Mouse (Mus musculus) kidney, embryonic 16.5 days (tissue): ENCODE measurements around the gene Tbl3. TPM values are rescaled to one million over a fixed set of nuclear protein-coding genes. Genes with fewer than 3 reads are reported as not detected.

Experiments used
- ATAC-seq: fragments of 200-750 bp; cut with Nextera tagmentation; 2 replicates; pipeline ENCODE4 v1.8.0; 2017; ENCODE audit warnings: moderate TSS enrichment; ENCODE audit not compliant: low FRiP score, low TSS enrichment
- H3K27ac ChIP-seq: fragments of 300-500 bp; sonication (generic); 2 replicates; pipeline ENCODE4 v1.5.1; 2014; ENCODE audit warnings: low read length
- H3K27me3 ChIP-seq: fragments of 300-500 bp; sonication (generic); 2 replicates; pipeline ENCODE4 v1.6.1; 2014; ENCODE audit warnings: low read length, control low read depth, mixed read lengths; ENCODE audit not compliant: insufficient read depth
- H3K36me3 ChIP-seq: fragments of 300-500 bp; sonication (generic); 2 replicates; pipeline ENCODE4 v1.6.1; 2014; ENCODE audit warnings: low read length, control low read depth, mixed read lengths; ENCODE audit not compliant: insufficient read depth
- H3K4me1 ChIP-seq: fragments of 300-500 bp; sonication (generic); 2 replicates; pipeline ENCODE4 v1.6.1; 2014; ENCODE audit warnings: low read length, control low read depth, mixed read lengths; ENCODE audit not compliant: insufficient read depth
- H3K4me2 ChIP-seq: fragments of 300-500 bp; sonication (generic); replicated peaks from 2 replicates; pipeline ENCODE4 v1.6.1; 2014; ENCODE audit warnings: low read depth, low read length
- H3K4me3 ChIP-seq: fragments of 300-500 bp; sonication (generic); 2 replicates; pipeline ENCODE4 v1.5.1; 2014; ENCODE audit warnings: mild to moderate bottlenecking, low read length
- H3K9ac ChIP-seq: fragments of 300-500 bp; sonication (generic); replicated peaks from 2 replicates; pipeline ENCODE4 v1.6.1; 2014; ENCODE audit warnings: low read length
- H3K9me3 ChIP-seq: fragments of 300-500 bp; sonication (generic); 2 replicates; pipeline ENCODE4 v1.6.1; 2016; ENCODE audit warnings: low read length, control low read depth
- WGBS: fragments of 180-500 bp; shearing (Covaris S2); extraction: QIAGEN DNeasy Blood & Tissue Kit; methylation state at CpG from one replicate; pipeline ENCODE4 v1.1.7; 2014; 5-methylcytosine and 5-hydroxymethylcytosine counted together
- polyA plus RNA-seq: library from polyadenylated mRNA; unstranded; fragments of >200 nt; fragmentation: Nextera tagmentation; extraction: Ambion mirVana; gene quantifications from 2 replicates; pipeline ENCODE4 v1.2.1, GENCODE M21; 2015

Tbl3 gene
- polyA plus RNA-seq, 1 experiment from 2014 or later: 107 TPM

DNA sequence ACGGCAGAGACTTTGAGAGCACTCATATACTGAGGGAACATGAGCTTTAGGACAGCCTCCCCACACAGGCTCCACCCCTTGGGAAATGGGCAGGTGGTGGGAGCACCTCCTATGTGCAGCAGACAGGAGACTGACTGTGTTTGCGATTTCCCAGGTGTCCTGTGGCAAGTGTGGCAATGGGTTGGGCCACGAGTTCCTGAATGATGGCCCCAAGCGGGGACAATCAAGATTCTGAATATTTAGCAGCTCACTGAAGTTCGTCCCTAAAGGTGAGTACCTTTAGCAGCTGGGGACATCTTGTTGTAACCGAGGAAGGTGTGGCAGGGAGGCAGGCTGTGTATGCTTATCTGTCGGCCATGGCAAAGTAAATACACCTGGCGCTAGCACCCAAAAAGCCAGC, 32.5 kb upstream of the Tbl3 start:
- Histone ChIP-seq H3K36me3 (0 out of 2 replicates have a peak, but pooled peaks cover 3% of the 10 kb centered on the region), H3K9ac (no peak overlapping the region), H3K27ac (no peak overlapping the region), H3K4me3 (no peak overlapping the region), H3K4me2 (no peak overlapping the region), H3K9me3 (no peaks in the 10 kb centered on the region), H3K27me3 (no peaks in the 10 kb centered on the region), H3K4me1 (peaks cover 20% of the 10 kb centered on the region)
- 86% methylated on average over 8 of the region's 8 CpGs for WGBS
- no peak for ATAC-seq

DNA sequence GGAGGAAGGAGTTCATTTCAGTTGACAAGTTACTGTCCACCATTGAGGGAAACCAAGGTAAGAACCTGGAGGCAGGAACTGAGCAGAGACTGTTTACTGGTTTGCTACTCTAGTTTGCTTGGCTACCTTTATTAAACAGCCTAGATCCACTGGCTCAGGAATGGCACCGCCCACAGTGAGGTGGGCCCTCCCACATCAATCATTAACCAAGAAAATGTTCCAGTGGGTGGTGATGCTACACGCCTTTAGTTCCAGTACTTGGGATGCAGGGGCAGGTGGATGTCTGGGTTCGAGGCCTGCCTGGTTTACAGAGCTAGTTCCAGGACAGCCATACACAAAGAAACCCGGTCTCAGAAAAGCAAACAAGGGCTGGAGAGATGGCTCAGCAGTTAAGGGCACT, 30.8 kb upstream of the Tbl3 start:
- ATAC-seq: no peak

DNA sequence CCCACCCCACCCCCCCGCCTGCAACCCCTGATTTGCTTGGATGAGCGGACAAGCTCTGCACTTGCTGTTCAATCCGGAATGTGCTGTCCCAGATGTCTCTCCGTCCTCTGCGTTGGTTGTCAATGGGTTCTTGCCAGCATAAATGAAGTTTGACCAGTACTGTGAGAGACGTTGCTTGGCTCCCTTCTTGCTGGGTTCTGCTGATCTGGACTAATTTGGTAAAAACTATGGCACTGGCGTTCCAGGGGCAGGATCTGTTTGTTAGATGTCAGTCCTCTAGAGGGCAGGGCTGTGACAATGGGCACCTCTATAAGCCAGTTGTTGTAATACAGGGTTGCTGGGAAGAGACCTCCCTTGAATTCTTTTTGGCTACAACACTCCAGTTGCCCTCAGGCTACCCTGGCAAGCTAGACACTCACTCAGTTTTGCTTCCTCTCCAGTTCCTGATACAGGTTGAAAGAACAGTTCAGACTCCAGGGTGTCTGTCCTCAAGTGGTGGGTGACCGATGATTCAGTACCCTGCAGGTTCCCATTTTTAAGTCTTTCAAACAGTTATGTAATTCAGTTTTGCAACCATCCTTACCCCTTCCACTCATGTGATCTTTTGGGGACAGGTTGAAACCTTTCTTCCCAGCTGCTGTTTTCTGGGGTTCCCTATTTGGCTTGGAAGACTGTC, 29.8 kb upstream of the Tbl3 start:
- H3K27me3 ChIP-seq: no peaks in the 10 kb centered on the region
- H3K36me3 ChIP-seq: 0 out of 2 replicates have a peak, but pooled peaks cover 3% of the 10 kb centered on the region
- WGBS: 23% methylated on average over 8 of the region's 8 CpGs
- H3K4me2 ChIP-seq: peak overlapping the region; percentile 90
- peak overlapping the region; percentile 89 for H3K9ac ChIP-seq
- H3K27ac ChIP-seq: no peak overlapping the region; the same call in 1 of the 2 replicates
- H3K9me3 ChIP-seq: no peaks in the 10 kb centered on the region
- H3K4me1 ChIP-seq: peaks cover 20% of the 10 kb centered on the region
- H3K4me3 ChIP-seq: peak overlapping the region; percentile 71
- ATAC-seq: no peak

More for the DNA sequence above, 30.8 kb upstream of the Tbl3 start:
- Histone ChIP-seq H3K27me3 (no peaks in the 10 kb centered on the region), H3K4me1 (peaks cover 20% of the 10 kb centered on the region), H3K4me3 (no peak overlapping the region), H3K9ac (no peak overlapping the region), H3K27ac (no peak overlapping the region), H3K9me3 (no peaks in the 10 kb centered on the region), H3K4me2 (no peak overlapping the region), H3K36me3 (0 out of 2 replicates have a peak, but pooled peaks cover 3% of the 10 kb centered on the region)
- 74% methylated on average over 4 of the region's 4 CpGs for WGBS

DNA sequence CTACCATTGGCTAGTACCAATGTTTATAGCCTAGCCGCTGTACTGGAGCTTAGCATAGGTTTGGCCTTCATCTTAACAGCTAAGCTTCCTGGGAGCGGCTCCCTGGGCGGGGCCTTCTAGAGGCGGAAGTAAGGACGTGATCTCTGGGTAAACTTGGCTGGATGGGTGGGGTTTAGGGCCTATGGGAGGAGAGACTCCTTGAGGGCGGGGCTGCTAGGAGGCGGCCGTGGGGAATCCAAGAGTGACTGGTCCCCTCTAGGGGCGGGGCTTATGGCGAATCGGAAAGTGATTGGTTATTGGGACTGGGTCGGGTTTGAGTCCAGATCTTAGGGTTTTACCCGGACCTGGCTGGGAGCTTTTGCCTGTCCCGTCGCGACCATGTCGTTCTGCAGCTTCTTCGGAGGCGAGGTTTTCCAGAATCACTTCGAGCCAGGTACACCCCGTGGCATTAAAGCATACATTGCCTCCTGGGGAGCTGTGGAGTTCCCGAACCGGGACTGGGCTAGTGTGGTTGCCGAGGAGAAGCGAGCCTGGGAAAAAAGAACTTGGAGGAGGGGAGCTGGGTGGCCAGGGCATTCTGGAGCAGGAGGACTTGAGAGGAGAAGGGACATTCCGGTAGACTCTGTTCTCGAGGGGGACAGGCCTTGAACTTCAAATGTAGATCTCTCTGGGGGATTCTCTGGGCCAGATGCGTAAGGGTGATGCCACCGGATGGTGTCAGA, 29.0 kb upstream of the Tbl3 start, which contains the start of gene Msrb1:
Gene Msrb1, plus strand, starts transcription at position 313 of the 722 bp plus-strand sequence.
- 0 out of 2 replicates have a peak, but pooled peaks cover 3% of the 10 kb centered on the region for H3K36me3 ChIP-seq
- peak within 1 kb of the TSS; percentile 90 for H3K4me2 ChIP-seq
- H3K9ac ChIP-seq: peak within 1 kb of the TSS; percentile 89
- H3K9me3 ChIP-seq: no peaks in the 10 kb centered on the region
- WGBS: under 1% methylated on average over 29 of the region's 29 CpGs
- peak within 1 kb of the TSS; percentile 87 for H3K27ac ChIP-seq
- peak within 1 kb of the TSS; percentile 71 for H3K4me3 ChIP-seq
- peaks cover 20% of the 10 kb centered on the region for H3K4me1 ChIP-seq
- ATAC-seq: peak; percentile 96
- H3K27me3 ChIP-seq: no peaks in the 10 kb centered on the region

DNA sequence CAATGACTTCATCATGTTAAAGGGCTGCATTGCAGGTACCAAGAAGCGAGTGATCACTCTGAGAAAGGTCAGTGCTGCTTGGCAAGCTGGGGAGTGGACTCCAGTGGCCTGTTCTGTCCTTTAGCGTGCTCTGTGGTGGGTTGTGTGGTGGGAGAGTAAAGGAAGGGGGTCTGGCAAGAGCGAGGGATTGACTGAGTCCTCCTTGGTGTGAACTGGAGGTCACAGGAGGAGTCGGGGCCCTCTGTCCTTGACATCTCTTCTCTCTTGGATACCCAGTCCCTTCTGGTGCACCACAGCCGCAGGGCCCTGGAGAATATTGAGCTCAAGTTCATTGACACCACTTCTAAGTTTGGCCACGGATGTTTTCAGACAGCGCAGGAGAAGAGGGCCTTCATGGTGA, 28.0 kb upstream of the Tbl3 start:
- no peaks in the 10 kb centered on the region for H3K27me3 ChIP-seq
- H3K4me3 ChIP-seq: no peak overlapping the region
- H3K9ac ChIP-seq: no peak overlapping the region
- ATAC-seq: no peak
- H3K4me2 ChIP-seq: peak overlapping the region; percentile 90
- 90% methylated on average over 7 of the region's 7 CpGs for WGBS
- no peak overlapping the region for H3K27ac ChIP-seq
- H3K36me3 ChIP-seq: 0 out of 2 replicates have a peak, but pooled peaks cover 3% of the 10 kb centered on the region
- H3K4me1 ChIP-seq: peaks cover 20% of the 10 kb centered on the region
- H3K9me3 ChIP-seq: no peaks in the 10 kb centered on the region

DNA sequence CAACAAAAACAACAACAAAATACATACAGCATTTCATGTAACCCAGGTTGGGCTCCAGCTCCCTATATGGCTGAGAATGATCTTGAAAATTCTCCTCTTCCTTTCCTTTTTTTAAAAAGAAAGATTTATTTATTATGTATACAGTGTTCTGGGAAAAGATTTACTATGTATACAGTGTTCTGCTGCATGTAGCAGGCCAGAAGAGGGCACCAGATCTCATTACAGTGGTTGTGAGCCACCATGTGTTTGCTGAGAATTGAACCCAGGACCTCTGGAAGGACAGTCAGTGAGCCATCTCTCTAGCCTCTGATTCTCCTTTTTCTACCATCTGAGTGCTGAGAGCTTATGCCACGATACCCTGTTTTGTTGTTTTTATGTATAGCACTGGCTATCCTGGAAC, 27.1 kb upstream of the Tbl3 start:
- no peaks in the 10 kb centered on the region for H3K9me3 ChIP-seq
- peaks cover 20% of the 10 kb centered on the region for H3K4me1 ChIP-seq
- H3K36me3 ChIP-seq: no peaks in the 10 kb centered on the region
- ATAC-seq: no peak
- WGBS: 88% methylated on average over 1 of the region's 1 CpGs
- no peak overlapping the region for H3K27ac ChIP-seq
- H3K4me2 ChIP-seq: no peak overlapping the region
- H3K9ac ChIP-seq: no peak overlapping the region
- no peaks in the 10 kb centered on the region for H3K27me3 ChIP-seq
- H3K4me3 ChIP-seq: no peak overlapping the region

DNA sequence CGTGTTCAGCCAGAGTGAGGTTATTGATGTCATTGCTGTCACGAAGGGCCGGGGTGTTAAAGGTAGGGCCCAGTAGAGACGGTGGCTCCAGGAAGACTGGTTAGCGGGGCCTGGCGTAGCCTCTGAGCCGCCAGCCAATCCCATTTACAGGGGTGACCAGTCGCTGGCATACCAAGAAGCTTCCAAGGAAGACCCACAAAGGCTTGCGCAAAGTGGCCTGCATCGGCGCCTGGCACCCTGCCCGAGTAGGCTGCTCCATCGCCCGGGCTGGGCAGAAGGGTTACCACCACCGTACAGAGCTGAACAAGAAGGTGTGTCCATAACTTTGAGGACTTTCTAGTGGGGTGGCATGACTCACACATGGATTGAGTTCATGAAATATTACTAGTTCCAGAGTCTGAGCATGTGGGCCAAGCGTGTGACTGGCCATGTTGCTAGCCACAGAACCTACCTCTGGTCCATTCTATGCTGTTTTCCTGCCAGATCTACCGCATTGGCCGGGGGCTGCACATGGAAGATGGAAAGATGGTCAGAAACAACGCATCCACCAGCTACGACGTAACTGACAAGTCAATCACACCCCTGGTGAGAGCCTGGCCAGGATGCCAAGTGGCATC, 26.1 kb upstream of the Tbl3 start:
- no peak overlapping the region for H3K4me3 ChIP-seq
- no peak for ATAC-seq
- no peaks in the 10 kb centered on the region for H3K9me3 ChIP-seq
- no peak overlapping the region for H3K4me2 ChIP-seq
- H3K27ac ChIP-seq: no peak overlapping the region
- no peaks in the 10 kb centered on the region for H3K36me3 ChIP-seq
- no peaks in the 10 kb centered on the region for H3K27me3 ChIP-seq
- H3K9ac ChIP-seq: no peak overlapping the region
- WGBS: 91% methylated on average over 21 of the region's 21 CpGs
- H3K4me1 ChIP-seq: peaks cover 20% of the 10 kb centered on the region

DNA sequence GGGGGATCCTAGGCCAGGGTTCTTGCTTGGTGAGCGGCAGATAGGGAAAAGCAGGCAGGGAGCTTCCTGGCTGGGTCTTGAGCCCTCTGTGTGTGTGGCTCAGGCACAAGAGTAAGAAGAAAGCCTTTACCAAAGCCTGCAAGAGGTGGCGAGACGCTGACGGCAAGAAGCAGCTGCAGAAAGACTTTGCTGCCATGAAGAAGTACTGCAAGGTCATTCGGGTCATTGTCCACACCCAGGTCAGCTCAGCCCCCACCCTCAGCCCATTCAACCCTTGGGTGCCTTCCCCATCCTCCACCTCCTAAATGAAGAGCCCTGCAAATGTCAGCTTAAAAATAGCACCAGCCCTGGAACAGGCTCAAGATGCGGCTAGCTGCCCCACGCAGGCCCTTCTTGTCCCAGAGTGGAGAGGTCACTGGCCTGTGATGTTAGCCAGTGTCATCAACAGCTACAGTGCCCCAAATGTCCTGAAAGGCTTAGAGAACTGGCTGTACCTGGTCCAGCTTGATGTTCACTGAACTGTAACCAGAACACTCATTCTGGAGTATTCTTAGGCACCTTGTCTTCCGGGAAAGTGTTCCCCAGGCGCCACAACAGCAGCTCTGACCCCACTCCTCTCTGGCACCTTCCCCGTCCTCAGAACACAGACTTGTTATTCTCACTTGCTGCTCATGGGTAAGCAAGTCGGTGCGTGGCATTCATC, 24.9 kb upstream of the Tbl3 start:
- no peak overlapping the region for H3K27ac ChIP-seq
- no peak for ATAC-seq
- no peak overlapping the region for H3K9ac ChIP-seq
- H3K4me1 ChIP-seq: peaks cover 12% of the 10 kb centered on the region
- no peaks in the 10 kb centered on the region for H3K27me3 ChIP-seq
- no peak overlapping the region for H3K4me2 ChIP-seq
- no peak overlapping the region for H3K4me3 ChIP-seq
- H3K9me3 ChIP-seq: no peaks in the 10 kb centered on the region
- H3K36me3 ChIP-seq: no peaks in the 10 kb centered on the region
- WGBS: 76% methylated on average over 12 of the region's 12 CpGs

DNA sequence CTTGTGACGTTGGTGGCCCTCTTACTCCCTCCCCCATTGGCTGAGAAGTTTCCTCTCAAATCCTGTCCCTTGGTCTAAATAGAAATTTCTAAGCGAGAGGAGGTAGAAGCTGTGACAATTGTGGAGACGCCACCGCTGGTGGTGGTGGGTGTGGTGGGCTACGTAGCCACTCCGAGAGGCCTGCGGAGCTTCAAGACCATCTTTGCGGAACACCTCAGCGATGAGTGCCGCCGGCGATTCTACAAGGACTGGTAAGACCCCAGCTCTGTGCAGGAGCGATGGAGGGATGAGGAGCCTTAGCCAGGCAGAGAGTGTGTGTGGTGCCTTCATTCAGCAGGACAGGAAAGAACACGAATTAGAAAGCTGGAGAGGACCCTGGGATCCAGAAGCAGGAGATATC, 23.3 kb upstream of the Tbl3 start:
- Histone ChIP-seq H3K4me2 (no peak overlapping the region), H3K36me3 (no peaks in the 10 kb centered on the region), H3K27ac (no peak overlapping the region), H3K4me1 (peaks cover 3% of the 10 kb centered on the region), H3K9me3 (no peaks in the 10 kb centered on the region), H3K4me3 (no peak overlapping the region), H3K9ac (no peak overlapping the region), H3K27me3 (no peaks in the 10 kb centered on the region)
- 82% methylated on average over 14 of the region's 14 CpGs for WGBS
- no peak for ATAC-seq
